Mouse (Mus musculus): ENCODE results near the gene Slc25a18.
"Not testable (repeated sequence)": the region's sequence is repeated elsewhere in the genome, so short reads cannot be mapped to it uniquely, and the experiment has no call there.

Slc25a18 gene

GRCm38 (mm10) chr6:120798905-120799304, 25.5 kb downstream of the Slc25a18 start:
- no peak for DNase-seq

- DNase-seq = no peak
Measured at GRCm38 (mm10) chr6:120799581-120800041, 26.2 kb downstream of the Slc25a18 start.

GRCm38 (mm10) chr6:120806999-120807737, 33.8 kb downstream of the Slc25a18 start:
- no peak for DNase-seq

GRCm38 (mm10) chr6:120807738-120808081, 34.3 kb downstream of the Slc25a18 start:
- DNase-seq = no peak

GRCm38 (mm10) chr6:120811999-120812398, 38.6 kb downstream of the Slc25a18 start:
- not testable (repeated sequence) for DNase-seq

- peak; percentile 25 for DNase-seq
Measured at GRCm38 (mm10) chr6:120819294-120819693, 45.9 kb downstream of the Slc25a18 start.

GRCm38 (mm10) chr6:120820144-120820543, 46.8 kb downstream of the Slc25a18 start:
- DNase-seq = peak; percentile 41

- no peak for DNase-seq
Measured at GRCm38 (mm10) chr6:120820941-120821340, 47.6 kb downstream of the Slc25a18 start.

GRCm38 (mm10) chr6:120821715-120822114, 48.3 kb downstream of the Slc25a18 start:
- DNase-seq = no peak

- DNase-seq = peak; percentile 90
Measured at GRCm38 (mm10) chr6:120822307-120822928, 49.0 kb downstream of the Slc25a18 start, which contains the start of gene Atp6v1e1. Atp6v1e1 (minus strand) TSS chr6:120822793.

- DNase-seq = peak; percentile 11
Measured at GRCm38 (mm10) chr6:120822937-120823614, 49.7 kb downstream of the Slc25a18 start.

- DNase-seq = no peak
Measured at GRCm38 (mm10) chr6:120830056-120830455, 56.7 kb downstream of the Slc25a18 start.

- DNase-seq = no peak
Measured at GRCm38 (mm10) chr6:120830866-120831608, 57.7 kb downstream of the Slc25a18 start.

GRCm38 (mm10) chr6:120832097-120832496, 58.7 kb downstream of the Slc25a18 start:
- no peak for DNase-seq

- DNase-seq = no peak
Measured at GRCm38 (mm10) chr6:120834766-120835321, 61.5 kb downstream of the Slc25a18 start.

- DNase-seq = peak; percentile 99
Measured at GRCm38 (mm10) chr6:120835474-120836374, 62.3 kb downstream of the Slc25a18 start, which contains the start of gene Bcl2l13. Bcl2l13 (plus strand) TSS chr6:120836212.

GRCm38 (mm10) chr6:120836389-120837151, 63.2 kb downstream of the Slc25a18 start:
- DNase-seq = peak; percentile 67

GRCm38 (mm10) chr6:120837152-120837530, 63.8 kb downstream of the Slc25a18 start:
- no peak for DNase-seq

- DNase-seq = no peak
Measured at GRCm38 (mm10) chr6:120840258-120840657, 66.9 kb downstream of the Slc25a18 start.

GRCm38 (mm10) chr6:120841754-120842153, 68.4 kb downstream of the Slc25a18 start:
- no peak for DNase-seq

Data from kidney, adult 18-20 months (tissue).